Mouse (Mus musculus): ENCODE results near the gene Abcb4. TPM values are rescaled to one million over a fixed set of nuclear protein-coding genes. Genes with fewer than 3 reads are reported as not detected.
"Not testable (repeated sequence)": the region's sequence is repeated elsewhere in the genome, so short reads cannot be mapped to it uniquely, and the experiment has no call there.

Abcb4 gene
- polyA plus RNA-seq, 1 experiment: 0.42 TPM

DNA sequence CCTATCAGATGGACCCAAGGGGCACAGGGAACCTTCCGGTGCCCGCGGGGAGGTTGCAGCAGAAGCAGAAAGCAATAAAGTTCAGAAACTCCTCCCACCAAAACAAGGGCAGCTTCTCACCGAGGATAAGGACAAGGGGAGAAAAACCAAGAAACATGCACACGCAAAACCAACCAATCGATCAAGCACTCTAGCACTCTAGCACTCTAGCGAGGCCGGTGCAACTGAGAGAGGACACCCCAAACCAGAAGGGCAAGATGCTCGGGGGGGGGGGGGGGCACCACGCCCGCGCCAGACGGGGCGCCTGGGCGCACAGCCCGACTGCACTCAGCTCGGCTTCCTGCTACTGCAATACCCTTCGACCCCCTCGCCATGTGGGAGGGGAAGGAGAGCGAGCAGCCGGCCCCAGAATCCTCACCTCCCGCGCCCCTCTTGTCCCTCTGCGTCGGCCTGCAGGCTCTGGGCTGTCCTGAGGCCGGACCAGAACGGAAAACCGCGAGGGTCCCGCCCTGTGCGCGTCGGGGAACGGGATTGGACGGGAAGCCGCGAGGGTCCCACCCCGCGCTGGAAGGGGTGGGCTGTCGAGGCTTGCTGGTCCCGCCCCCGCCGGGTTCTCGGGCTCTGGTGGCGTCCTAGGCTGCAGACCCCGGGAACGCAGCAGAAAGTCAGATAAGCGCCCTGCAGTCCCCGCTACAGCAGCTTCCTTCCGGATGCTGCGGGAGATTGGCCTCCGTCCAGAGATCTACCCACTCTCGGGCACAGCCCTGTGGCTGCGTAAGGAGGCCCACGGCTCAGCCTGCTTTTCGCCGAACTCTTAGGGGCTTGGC, 103.4 kb downstream of the Abcb4 start, which contains the start of gene Crot:
Gene Crot (minus strand): TSS at position 639 of the 827 bp plus-strand sequence.
- H3K4me1 ChIP-seq (ENCODE audit: control insufficient read depth, insufficient read depth, low read length): no peaks in the 10 kb centered on the region
- no peak within 1 kb of the TSS for H3K27ac ChIP-seq (ENCODE audit: insufficient read depth, low read length)
- no peaks in the 10 kb centered on the region for H3K27me3 ChIP-seq (ENCODE audit: control insufficient read depth, insufficient read depth, low read length, poor library complexity, severe bottlenecking)
- TF ChIP-seq POLR2A (IDR thresholded peaks at IDR 0.05; ENCODE audit: insufficient read depth, low read length) (peak; percentile 72), EP300 (IDR thresholded peaks at IDR 0.05; ENCODE audit: insufficient read depth, low read depth, low read length) (no peak)
- H3K9me3 ChIP-seq (replicated peaks; ENCODE audit: control insufficient read depth, insufficient read depth, low read length, poor library complexity, severe bottlenecking): no peaks in the 10 kb centered on the region
- H3K4me3 ChIP-seq (ENCODE audit: low read depth, low read length): peak within 1 kb of the TSS; percentile 96
- peak within 1 kb of the TSS; percentile 66 for H3K9ac ChIP-seq (ENCODE audit: low read depth, poor library complexity, severe bottlenecking)
- H3K36me3 ChIP-seq (ENCODE audit: control insufficient read depth, insufficient read depth, low read length, poor library complexity, severe bottlenecking): no peaks in the 10 kb centered on the region

GRCm38 (mm10) chr5:8997513-8997895, 104.0 kb downstream of the Abcb4 start:
- H3K9me3 ChIP-seq (replicated peaks; ENCODE audit: control insufficient read depth, insufficient read depth, low read length, poor library complexity, severe bottlenecking): no peaks in the 10 kb centered on the region
- peak overlapping the region; percentile 66 for H3K9ac ChIP-seq (ENCODE audit: low read depth, poor library complexity, severe bottlenecking)
- no peak overlapping the region for H3K27ac ChIP-seq (ENCODE audit: insufficient read depth, low read length)
- peak overlapping the region; percentile 80 for H3K4me3 ChIP-seq (ENCODE audit: low read depth, low read length)
- H3K4me1 ChIP-seq (ENCODE audit: control insufficient read depth, insufficient read depth, low read length): no peaks in the 10 kb centered on the region
- TF ChIP-seq EP300 (IDR thresholded peaks at IDR 0.05; ENCODE audit: insufficient read depth, low read depth, low read length): no peak
- no peak for TF ChIP-seq POLR2A (IDR thresholded peaks at IDR 0.05; ENCODE audit: insufficient read depth, low read length)
- no peak for TF ChIP-seq CTCF (IDR thresholded peaks at IDR 0.05; ENCODE audit: low read depth, low read length)
- no peaks in the 10 kb centered on the region for H3K27me3 ChIP-seq (ENCODE audit: control insufficient read depth, insufficient read depth, low read length, poor library complexity, severe bottlenecking)
- H3K36me3 ChIP-seq (ENCODE audit: control insufficient read depth, insufficient read depth, low read length, poor library complexity, severe bottlenecking): no peaks in the 10 kb centered on the region

- no peaks in the 10 kb centered on the region for H3K4me1 ChIP-seq (ENCODE audit: control insufficient read depth, insufficient read depth, low read length)
- H3K4me3 ChIP-seq (ENCODE audit: low read depth, low read length): no peak overlapping the region
- no peaks in the 10 kb centered on the region for H3K9me3 ChIP-seq (replicated peaks; ENCODE audit: control insufficient read depth, insufficient read depth, low read length, poor library complexity, severe bottlenecking)
- no peak overlapping the region for H3K9ac ChIP-seq (ENCODE audit: low read depth, poor library complexity, severe bottlenecking)
- H3K27ac ChIP-seq (ENCODE audit: insufficient read depth, low read length): no peak overlapping the region
- no peaks in the 10 kb centered on the region for H3K27me3 ChIP-seq (ENCODE audit: control insufficient read depth, insufficient read depth, low read length, poor library complexity, severe bottlenecking)
- no peak for TF ChIP-seq EP300 (IDR thresholded peaks at IDR 0.05; ENCODE audit: insufficient read depth, low read depth, low read length)
- no peaks in the 10 kb centered on the region for H3K36me3 ChIP-seq (ENCODE audit: control insufficient read depth, insufficient read depth, low read length, poor library complexity, severe bottlenecking)
These were observed 105.6 kb downstream of the Abcb4 start for GRCm38 (mm10) chr5:8999108-8999507.

GRCm38 (mm10) chr5:9000006-9000405, 106.5 kb downstream of the Abcb4 start:
- H3K36me3 ChIP-seq (ENCODE audit: control insufficient read depth, insufficient read depth, low read length, poor library complexity, severe bottlenecking); H3K9ac ChIP-seq (ENCODE audit: low read depth, poor library complexity, severe bottlenecking); H3K27me3 ChIP-seq (ENCODE audit: control insufficient read depth, insufficient read depth, low read length, poor library complexity, severe bottlenecking); H3K27ac ChIP-seq (ENCODE audit: insufficient read depth, low read length); H3K4me3 ChIP-seq (ENCODE audit: low read depth, low read length); H3K9me3 ChIP-seq (replicated peaks; ENCODE audit: control insufficient read depth, insufficient read depth, low read length, poor library complexity, severe bottlenecking); H3K4me1 ChIP-seq (ENCODE audit: control insufficient read depth, insufficient read depth, low read length): not testable (repeated sequence)

DNA sequence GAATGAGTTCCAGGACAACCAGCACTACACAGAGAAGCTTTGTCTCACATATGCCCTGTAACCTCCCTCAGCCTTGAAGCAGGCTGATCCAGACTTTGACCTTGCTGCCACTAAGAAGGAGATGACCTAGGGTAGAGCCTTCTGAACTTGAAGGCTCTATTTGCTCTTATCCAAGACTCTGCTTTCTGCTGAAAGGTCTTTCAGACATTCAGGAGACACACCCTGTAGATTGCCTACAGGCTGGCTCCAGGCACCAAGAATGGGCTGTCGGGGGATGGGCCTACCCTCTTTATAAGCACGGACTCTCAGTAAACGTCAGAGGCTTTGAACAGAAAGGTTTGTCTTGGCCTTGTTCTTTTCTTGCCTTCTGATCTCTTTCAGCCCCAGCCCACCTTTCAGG, 113.1 kb downstream of the Abcb4 start:
- not testable (repeated sequence) for H3K9me3 ChIP-seq (replicated peaks; ENCODE audit: control insufficient read depth, insufficient read depth, low read length, poor library complexity, severe bottlenecking); H3K36me3 ChIP-seq (ENCODE audit: control insufficient read depth, insufficient read depth, low read length, poor library complexity, severe bottlenecking); H3K4me1 ChIP-seq (ENCODE audit: control insufficient read depth, insufficient read depth, low read length); H3K9ac ChIP-seq (ENCODE audit: low read depth, poor library complexity, severe bottlenecking); H3K27me3 ChIP-seq (ENCODE audit: control insufficient read depth, insufficient read depth, low read length, poor library complexity, severe bottlenecking); H3K4me3 ChIP-seq (ENCODE audit: low read depth, low read length); H3K27ac ChIP-seq (ENCODE audit: insufficient read depth, low read length)
- 0 out of 2 replicates have a peak, but pooled peaks have one; percentile 47 for TF ChIP-seq EP300 (IDR thresholded peaks at IDR 0.05; ENCODE audit: insufficient read depth, low read depth, low read length)

Other genes starting within 250 kb of the Abcb4 start
- 8.4 and 8.9 TPM in 2 replicates for gene Abcb1a, start 233.6 kb upstream of the Abcb4 start, polyA plus RNA-seq (2011; ENCODE audit: insufficient read depth, insufficient read length, low read depth, missing spikeins)
- 67.2 and 68.5 TPM in 2 replicates for gene Abcb1b, start 95.6 kb upstream of the Abcb4 start, polyA plus RNA-seq (2011; ENCODE audit: insufficient read depth, insufficient read length, low read depth, missing spikeins)
- 32.0 and 34.8 TPM in 2 replicates for gene Crot, start 103.6 kb downstream of the Abcb4 start, polyA plus RNA-seq (2011; ENCODE audit: insufficient read depth, insufficient read length, low read depth, missing spikeins)
- 21.1 and 23.0 TPM in 2 replicates for gene Tmem243, start 207.0 kb downstream of the Abcb4 start, polyA plus RNA-seq (2011; ENCODE audit: insufficient read depth, insufficient read length, low read depth, missing spikeins)

All from ES-Bruce4 (cell line).